Mouse (Mus musculus): ENCODE data around the gene Krt4.

Krt4 gene

GRCm38 (mm10) chr15:101924635-101925034 is at the start of gene Krt4:
Gene Krt4, minus strand, starts transcription at chr15:101924735.
- DNase-seq (ENCODE audit: low read depth, low spot score) = peak; percentile 40

GRCm38 (mm10) chr15:101973414-101974077 is 49.0 kb upstream of the Krt4 start:
- DNase-seq (ENCODE audit: low read depth, low spot score) = peak; percentile 95

GRCm38 (mm10) chr15:101970536-101970935 is 46.0 kb upstream of the Krt4 start:
- peak; percentile 82 for DNase-seq (ENCODE audit: low read depth, low spot score)

DNA sequence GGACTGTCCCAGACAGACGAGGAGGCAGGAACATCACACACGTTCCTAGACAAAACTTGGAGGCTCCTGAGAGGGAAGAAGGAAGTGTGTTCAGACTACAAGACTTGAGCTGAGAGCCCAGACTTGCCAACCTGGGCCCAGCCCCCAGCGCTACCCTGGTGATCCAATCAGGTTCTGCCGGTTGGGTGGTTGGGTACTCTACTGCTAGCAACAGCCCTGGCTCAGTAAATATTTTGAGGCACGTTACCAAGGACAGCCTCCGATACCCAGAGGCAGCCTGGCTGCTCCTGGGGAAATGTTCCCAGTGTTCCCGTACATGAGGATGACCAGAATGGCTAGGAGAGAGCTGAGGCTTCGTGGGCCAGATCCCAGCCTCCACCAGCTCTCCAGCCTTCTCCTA is 42.3 kb upstream of the Krt4 start:
- DNase-seq (ENCODE audit: low read depth, low spot score) = no peak

DNA sequence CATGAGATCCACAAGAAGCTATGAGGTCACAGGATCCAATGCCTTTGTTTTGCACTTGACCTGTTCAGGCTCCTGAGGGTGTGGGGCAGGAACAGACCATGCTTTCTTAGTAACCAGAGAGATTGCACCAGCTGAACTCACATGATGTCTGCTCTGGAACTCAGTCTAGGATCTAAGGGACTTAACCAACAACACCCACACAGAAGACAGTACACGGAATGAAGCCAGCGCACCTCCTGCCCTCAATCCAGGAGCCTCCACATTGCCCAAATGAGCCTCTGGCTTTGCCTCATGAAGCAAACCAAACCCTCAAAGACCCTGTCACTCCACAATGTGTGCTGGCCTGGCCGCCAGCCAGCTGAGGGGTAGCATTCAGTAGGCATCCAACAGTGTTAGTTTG is 34.4 kb upstream of the Krt4 start:
- DNase-seq (ENCODE audit: low read depth, low spot score) = no peak

DNA sequence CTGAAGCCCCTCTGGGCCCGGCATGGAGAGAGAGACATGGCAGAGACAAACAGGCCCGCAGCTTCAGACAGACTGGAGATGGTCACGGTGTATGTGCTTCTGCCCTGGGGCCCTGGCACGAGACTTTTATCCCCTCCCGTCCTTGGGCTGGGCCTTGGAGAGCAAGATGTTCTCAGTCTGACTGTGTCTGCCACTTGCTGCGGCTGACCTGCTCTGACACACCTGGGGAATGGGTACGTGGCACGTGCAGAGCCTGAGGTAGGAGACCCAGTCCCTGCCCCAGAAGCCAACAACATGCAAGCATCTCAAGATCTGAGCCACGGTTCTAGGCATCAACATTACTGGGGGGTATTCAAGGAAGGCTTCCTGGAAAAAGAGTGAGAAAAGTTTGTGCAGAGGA is 29.7 kb upstream of the Krt4 start, which contains the start of gene Krt78:
TSS of gene Krt78 (minus strand) at position 101 of the 400 bp plus-strand sequence.
- no peak for DNase-seq (ENCODE audit: low read depth, low spot score)

GRCm38 (mm10) chr15:101952733-101953474 is 28.4 kb upstream of the Krt4 start:
- no peak for DNase-seq (ENCODE audit: low read depth, low spot score)

- no peak for DNase-seq (ENCODE audit: low read depth, low spot score)
Observed at GRCm38 (mm10) chr15:101945430-101945829, 20.9 kb upstream of the Krt4 start.

GRCm38 (mm10) chr15:101941948-101942347 is 17.4 kb upstream of the Krt4 start:
- DNase-seq (ENCODE audit: low read depth, low spot score) = no peak

- no peak for DNase-seq (ENCODE audit: low read depth, low spot score)
Observed at GRCm38 (mm10) chr15:101940274-101940829, 15.8 kb upstream of the Krt4 start, which contains the start of gene Krt79. Gene Krt79, minus strand, starts transcription at chr15:101940324.

GRCm38 (mm10) chr15:101938600-101939308 is 14.2 kb upstream of the Krt4 start:
- no peak for DNase-seq (ENCODE audit: low read depth, low spot score)

- no peak for DNase-seq (ENCODE audit: low read depth, low spot score)
Observed at GRCm38 (mm10) chr15:101933024-101933423, 8.5 kb upstream of the Krt4 start.

GRCm38 (mm10) chr15:101929666-101930065 is 5.1 kb upstream of the Krt4 start:
- DNase-seq (ENCODE audit: low read depth, low spot score) = peak; percentile 13

DNA sequence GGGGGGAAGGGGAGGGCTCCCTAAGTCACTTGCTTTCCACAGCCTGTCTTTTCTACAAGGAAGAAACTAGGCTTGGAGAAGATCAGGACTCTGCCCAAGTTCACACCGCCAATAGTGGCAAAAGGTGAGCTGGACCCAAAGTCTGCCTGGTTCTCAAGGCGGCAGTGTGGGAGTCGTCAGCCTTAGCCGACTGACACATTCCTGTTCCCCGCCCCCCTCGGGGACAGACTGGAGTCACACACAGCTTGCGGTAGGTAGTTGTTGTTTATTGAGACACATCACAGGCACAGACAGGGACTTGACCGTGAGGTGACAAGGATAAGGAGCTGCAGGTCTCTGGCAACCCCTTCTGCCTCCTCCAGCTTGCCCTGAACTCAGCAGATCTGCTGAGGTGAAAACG is 4.6 kb upstream of the Krt4 start:
- peak; percentile 38 for DNase-seq (ENCODE audit: low read depth, low spot score)

DNA sequence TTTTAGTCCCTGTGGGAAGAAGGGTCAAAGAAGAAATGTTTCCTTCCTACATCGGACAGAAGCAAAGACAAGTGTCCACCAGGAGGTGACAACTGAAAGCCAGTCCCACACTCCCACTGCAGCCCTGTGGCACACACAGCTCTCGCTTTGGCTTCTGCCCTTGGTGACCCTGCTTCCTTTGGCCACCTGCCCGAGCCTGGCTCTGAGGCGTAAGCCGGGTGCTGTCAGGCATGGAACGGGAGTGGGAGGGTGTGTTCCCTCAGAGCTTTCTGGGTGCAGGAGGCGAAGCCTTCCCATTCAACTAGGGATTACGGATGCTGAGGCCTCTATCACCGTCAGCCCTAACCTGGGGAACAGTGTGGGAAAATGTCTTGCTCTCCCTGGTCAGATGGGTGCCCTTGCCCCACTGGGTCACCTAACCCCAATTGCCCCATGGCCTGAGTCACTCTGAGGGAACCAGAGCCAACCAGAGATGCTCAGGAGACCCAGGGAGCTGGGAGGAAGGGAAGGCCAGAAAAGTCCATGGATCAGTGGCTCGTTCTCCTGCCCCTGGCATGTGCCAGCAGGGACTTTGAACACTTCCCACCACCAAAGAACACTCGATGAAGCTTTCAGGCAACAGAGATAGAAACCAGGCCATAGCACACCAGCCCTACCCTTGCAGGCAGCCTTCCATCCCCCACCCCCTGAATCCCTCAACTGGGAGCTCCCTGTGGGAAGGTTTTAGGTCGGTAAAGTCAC is 3.0 kb upstream of the Krt4 start:
- no peak for DNase-seq (ENCODE audit: low read depth, low spot score)

GRCm38 (mm10) chr15:101925041-101925440 is 506 bp upstream of the Krt4 start:
- no peak for DNase-seq (ENCODE audit: low read depth, low spot score)

GRCm38 (mm10) chr15:101922296-101922695 is 2.2 kb downstream of the Krt4 start:
- DNase-seq (ENCODE audit: low read depth, low spot score) = no peak

- DNase-seq (ENCODE audit: low read depth, low spot score) = no peak
Observed at GRCm38 (mm10) chr15:101916072-101916471, 8.5 kb downstream of the Krt4 start.

GRCm38 (mm10) chr15:101904849-101905248 is 19.7 kb downstream of the Krt4 start:
- DNase-seq (ENCODE audit: low read depth, low spot score) = no peak

DNA sequence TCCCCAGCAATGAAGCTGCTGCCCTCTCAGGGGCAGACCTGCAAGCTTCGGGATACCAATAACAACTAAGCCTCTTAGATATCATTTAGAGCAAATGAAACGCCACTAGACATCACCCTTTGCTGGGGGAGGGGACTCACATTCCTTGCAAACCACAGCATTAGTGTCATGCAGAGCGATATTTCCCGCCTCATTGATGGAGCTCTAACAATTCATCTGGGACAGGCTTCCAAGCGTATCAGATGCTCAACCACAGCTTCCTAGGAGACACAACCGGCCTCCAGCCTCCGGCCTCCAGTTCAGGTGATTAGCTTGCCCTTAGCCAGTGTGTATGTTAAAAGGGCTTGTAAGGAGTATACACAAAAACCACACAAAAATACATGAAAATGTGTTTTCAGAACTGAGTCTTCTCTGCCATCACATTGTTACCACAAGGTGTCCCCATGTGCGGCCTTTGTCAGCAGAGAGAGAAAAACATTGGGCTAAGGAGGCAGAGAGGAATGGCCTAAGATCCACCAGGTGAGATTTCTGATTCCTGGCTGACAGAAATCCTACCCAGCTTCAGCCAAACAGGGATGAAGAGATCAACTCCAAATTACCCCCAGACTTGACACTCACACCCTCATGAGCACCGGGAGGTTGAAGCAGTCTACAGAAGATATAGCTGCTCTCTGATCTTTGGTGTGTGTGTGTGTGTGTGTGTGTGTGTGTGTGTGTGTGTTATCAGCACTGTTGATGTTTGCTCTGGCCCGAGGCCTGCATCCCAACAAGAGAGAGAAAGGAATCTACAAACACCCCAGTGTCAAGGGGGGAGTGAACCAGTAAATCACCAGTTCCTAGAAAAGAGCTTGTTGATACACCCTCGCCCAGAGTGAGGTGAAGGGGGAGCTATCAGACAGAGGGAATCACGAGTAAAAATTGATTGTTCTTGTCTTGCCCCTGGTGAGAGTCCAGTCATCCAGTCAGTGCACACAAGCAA is 22.1 kb downstream of the Krt4 start:
- no peak for DNase-seq (ENCODE audit: low read depth, low spot score)
